Mouse (Mus musculus) limb, embryonic 15.5 days (tissue): ENCODE measurements around the gene Triap1. TPM values are rescaled to one million over a fixed set of nuclear protein-coding genes. Genes with fewer than 3 reads are reported as not detected.
A peak's percentile ranks its signal among the peaks of the same experiment; 100 is the strongest.

Source experiments
- ATAC-seq: fragments of 200-750 bp; cut with Nextera tagmentation; 2 replicates; pipeline ENCODE4 v1.8.0; 2017; ENCODE audit warnings: low read depth, moderate TSS enrichment; ENCODE audit not compliant: insufficient number of reproducible peaks, low FRiP score, low TSS enrichment
- H3K27ac ChIP-seq: fragments of 300-500 bp; sonication (generic); 2 replicates; pipeline ENCODE4 v1.5.1; 2015; ENCODE audit warnings: moderate library complexity, mild to moderate bottlenecking, inconsistent platforms
- H3K27me3 ChIP-seq: fragments of 300-500 bp; sonication (generic); 2 replicates; pipeline ENCODE4 v1.6.1; 2015; ENCODE audit warnings: inconsistent platforms
- H3K36me3 ChIP-seq: fragments of 300-500 bp; sonication (generic); 2 replicates; pipeline ENCODE4 v1.6.1; 2015; ENCODE audit warnings: inconsistent platforms
- H3K4me1 ChIP-seq: fragments of 300-500 bp; sonication (generic); 2 replicates; pipeline ENCODE4 v1.6.1; 2015; ENCODE audit warnings: inconsistent platforms
- H3K4me2 ChIP-seq: fragments of 300-500 bp; sonication (generic); 2 replicates; pipeline ENCODE4 v1.6.1; 2015; ENCODE audit warnings: mild to moderate bottlenecking, inconsistent platforms
- H3K4me3 ChIP-seq: fragments of 300-500 bp; sonication (generic); 2 replicates; pipeline ENCODE4 v1.5.1; 2015; ENCODE audit warnings: mild to moderate bottlenecking, inconsistent platforms
- H3K9ac ChIP-seq: fragments of 300-500 bp; sonication (generic); 2 replicates; pipeline ENCODE4 v1.6.1; 2015; ENCODE audit warnings: inconsistent platforms
- H3K9me3 ChIP-seq: fragments of 300-500 bp; sonication (generic); 2 replicates; pipeline ENCODE4 v1.6.1; 2016; ENCODE audit warnings: inconsistent platforms
- WGBS: fragments of 180-500 bp; shearing (Covaris S2); methylation state at CpG from one replicate; pipeline ENCODE4 v1.1.7; 2015; 5-methylcytosine and 5-hydroxymethylcytosine counted together
- polyA plus RNA-seq: library from polyadenylated mRNA; unstranded; fragments of >200 nt; fragmentation: Nextera tagmentation; extraction: Ambion mirVana; gene quantifications from 2 replicates; pipeline ENCODE4 v1.2.1, GENCODE M21; 2015

Triap1 gene
- polyA plus RNA-seq, 1 experiment from 2014 or later: 66.9 TPM

DNA sequence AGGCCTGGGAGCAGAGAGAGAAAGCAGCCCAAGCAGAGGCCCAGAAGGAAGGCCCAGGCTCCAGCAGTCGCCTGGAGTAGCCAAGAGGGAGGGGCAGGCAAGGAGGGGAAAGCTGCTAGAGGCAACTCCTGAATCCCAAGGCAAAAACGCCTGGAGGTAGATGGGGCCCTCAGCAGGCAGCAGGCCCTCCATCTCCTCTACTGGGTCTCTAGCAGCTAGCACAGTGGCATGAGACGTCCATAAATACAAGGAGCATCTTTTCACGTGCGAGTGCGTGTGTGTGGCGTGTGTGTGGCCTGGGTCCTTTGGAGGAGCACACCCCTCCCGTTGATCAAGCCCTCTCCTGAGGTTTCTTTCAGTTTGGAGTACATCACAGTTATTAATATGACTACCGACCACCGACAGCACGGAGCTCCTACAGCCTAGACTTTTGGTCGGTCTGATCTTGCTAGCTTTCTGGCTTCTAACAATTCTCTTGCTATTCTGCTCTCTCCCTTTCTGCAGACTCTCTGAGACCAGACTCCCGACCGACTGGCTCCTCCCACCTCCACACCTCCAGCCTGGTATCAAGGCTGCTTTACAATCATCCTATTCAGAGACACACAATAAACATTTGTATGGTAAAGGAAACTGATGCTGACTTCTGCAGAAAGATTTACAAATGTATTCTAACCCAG is 23.9 kb upstream of the Triap1 start:
- 11% methylated on average over 14 of the region's 14 CpGs for WGBS
- Histone ChIP-seq H3K4me2 (peak overlapping the region; percentile 24), H3K4me3 (no peak overlapping the region), H3K4me1 (peaks cover 43% of the 10 kb centered on the region), H3K9ac (0 out of 2 replicates have a peak overlapping the region, but pooled peaks have one; percentile 17), H3K27ac (peak overlapping the region; percentile 77), H3K9me3 (no peaks in the 10 kb centered on the region), H3K36me3 (no peaks in the 10 kb centered on the region), H3K27me3 (no peaks in the 10 kb centered on the region)
- ATAC-seq: no peak

GRCm38 (mm10) chr5:115317645-115318328 is 23.2 kb upstream of the Triap1 start:
- Histone ChIP-seq H3K9ac (no peak overlapping the region), H3K4me3 (no peak overlapping the region), H3K27me3 (no peaks in the 10 kb centered on the region), H3K27ac (peak overlapping the region; percentile 77), H3K36me3 (no peaks in the 10 kb centered on the region), H3K4me1 (peaks cover 43% of the 10 kb centered on the region), H3K4me2 (peak overlapping the region; percentile 24), H3K9me3 (no peaks in the 10 kb centered on the region)
- 4% methylated on average over 10 of the region's 10 CpGs for WGBS
- peak; percentile 37; the same call in 1 of the 2 replicates for ATAC-seq

GRCm38 (mm10) chr5:115319004-115319940 is 21.8 kb upstream of the Triap1 start:
- H3K36me3 ChIP-seq: no peaks in the 10 kb centered on the region
- peak overlapping the region; percentile 82 for H3K27ac ChIP-seq
- peak; percentile 62; the same call in 1 of the 2 replicates for ATAC-seq
- WGBS: 2% methylated on average over 22 of the region's 22 CpGs
- 0 out of 2 replicates have a peak overlapping the region, but pooled peaks have one; percentile 31 for H3K9ac ChIP-seq
- H3K4me3 ChIP-seq: peak overlapping the region; percentile 41
- no peaks in the 10 kb centered on the region for H3K27me3 ChIP-seq
- H3K9me3 ChIP-seq: no peaks in the 10 kb centered on the region
- peaks cover 33% of the 10 kb centered on the region for H3K4me1 ChIP-seq
- H3K4me2 ChIP-seq: peak overlapping the region; percentile 72

DNA sequence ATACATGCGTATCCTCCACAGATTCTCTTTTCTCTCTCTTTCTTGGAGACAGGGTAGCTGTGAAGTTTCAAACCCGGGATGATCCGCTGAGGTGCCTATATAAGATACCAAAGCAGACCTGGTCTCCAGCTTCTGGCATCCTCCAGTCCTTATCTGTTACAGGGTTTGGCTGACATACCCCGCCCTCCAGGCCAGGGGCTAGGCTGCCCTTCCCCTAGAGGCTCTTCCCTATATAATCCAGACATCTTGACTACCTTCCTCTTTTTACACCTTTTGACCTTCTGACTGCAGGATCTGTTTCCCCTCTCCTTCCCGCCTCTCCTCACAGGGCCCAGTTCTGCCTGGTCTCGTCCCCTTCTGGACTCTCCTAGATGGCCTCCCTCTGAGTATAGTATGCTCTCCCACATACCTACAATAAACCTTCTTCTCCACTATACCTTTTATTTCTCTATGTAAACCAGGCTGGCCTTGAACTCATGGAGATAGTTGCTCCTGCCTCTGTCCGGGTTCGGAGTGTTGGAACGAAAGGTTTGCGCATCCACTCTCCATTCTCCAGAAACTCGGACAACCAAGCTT is 14.7 kb upstream of the Triap1 start:
- Histone ChIP-seq H3K36me3 (peaks cover 16% of the 10 kb centered on the region), H3K4me2 (peak overlapping the region; percentile 72), H3K9ac (peak overlapping the region; percentile 96), H3K27ac (peak overlapping the region; percentile 90), H3K27me3 (no peaks in the 10 kb centered on the region), H3K4me3 (peak overlapping the region; percentile 95), H3K9me3 (no peaks in the 10 kb centered on the region), H3K4me1 (peaks cover 23% of the 10 kb centered on the region)
- peak; percentile 50; the same call in 1 of the 2 replicates for ATAC-seq
- 24% methylated on average over 11 of the region's 11 CpGs for WGBS

DNA sequence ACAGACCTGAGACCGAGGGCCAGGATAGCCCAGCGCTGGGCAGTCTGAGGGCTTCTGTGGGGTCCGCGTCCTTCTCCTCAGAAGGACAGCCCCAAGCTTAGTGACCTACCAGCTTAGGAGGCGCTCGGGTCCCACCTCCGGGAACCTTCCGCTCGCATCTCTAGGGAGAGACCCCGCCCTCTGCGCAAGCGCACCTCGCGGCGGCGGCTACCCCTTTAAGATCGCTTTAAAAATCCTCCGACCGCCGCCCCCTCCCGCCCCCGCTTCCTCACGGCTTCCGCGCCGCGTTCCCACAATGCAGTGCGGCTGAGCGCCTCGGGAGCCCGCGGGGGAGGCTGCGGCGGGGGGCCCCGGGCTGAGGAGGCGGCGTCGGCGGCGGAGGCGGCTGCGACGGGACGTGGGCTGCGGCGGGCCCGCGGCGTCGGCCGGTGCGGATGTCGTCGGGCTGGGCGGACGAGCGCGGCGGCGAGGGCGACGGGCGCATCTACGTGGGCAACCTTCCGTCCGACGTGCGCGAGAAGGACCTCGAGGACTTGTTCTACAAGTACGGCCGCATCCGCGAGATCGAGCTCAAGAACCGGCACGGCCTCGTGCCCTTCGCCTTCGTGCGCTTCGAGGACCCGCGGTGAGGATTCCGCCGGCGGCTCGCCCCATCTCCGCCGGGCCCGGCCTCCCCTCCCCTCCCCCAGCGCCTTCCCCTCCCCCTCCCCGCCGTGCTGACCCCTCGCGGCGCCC is 14.0 kb upstream of the Triap1 start, which contains the start of gene Srsf9:
Gene Srsf9, plus strand, starts transcription at position 303 of the 735 bp plus-strand sequence.
- Histone ChIP-seq H3K9me3 (no peaks in the 10 kb centered on the region), H3K27ac (peak within 1 kb of the TSS; percentile 90), H3K36me3 (peaks cover 23% of the 10 kb centered on the region), H3K9ac (peak within 1 kb of the TSS; percentile 96), H3K4me1 (peaks cover 23% of the 10 kb centered on the region), H3K4me2 (peak within 1 kb of the TSS; percentile 76), H3K27me3 (no peaks in the 10 kb centered on the region), H3K4me3 (peak within 1 kb of the TSS; percentile 95)
- WGBS: under 1% methylated on average over 89 of the region's 97 CpGs
- peak; percentile 91 for ATAC-seq

- H3K36me3 ChIP-seq: peaks cover 32% of the 10 kb centered on the region
- H3K9me3 ChIP-seq: no peaks in the 10 kb centered on the region
- peak overlapping the region; percentile 76 for H3K4me2 ChIP-seq
- peak overlapping the region; percentile 90 for H3K27ac ChIP-seq
- no peak for ATAC-seq
- H3K4me3 ChIP-seq: peak overlapping the region; percentile 95
- peak overlapping the region; percentile 96 for H3K9ac ChIP-seq
- peaks cover 23% of the 10 kb centered on the region for H3K4me1 ChIP-seq
- H3K27me3 ChIP-seq: no peaks in the 10 kb centered on the region
- under 1% methylated on average over 55 of the region's 55 CpGs for WGBS
These were observed 13.1 kb upstream of the Triap1 start for GRCm38 (mm10) chr5:115327610-115328548.

DNA sequence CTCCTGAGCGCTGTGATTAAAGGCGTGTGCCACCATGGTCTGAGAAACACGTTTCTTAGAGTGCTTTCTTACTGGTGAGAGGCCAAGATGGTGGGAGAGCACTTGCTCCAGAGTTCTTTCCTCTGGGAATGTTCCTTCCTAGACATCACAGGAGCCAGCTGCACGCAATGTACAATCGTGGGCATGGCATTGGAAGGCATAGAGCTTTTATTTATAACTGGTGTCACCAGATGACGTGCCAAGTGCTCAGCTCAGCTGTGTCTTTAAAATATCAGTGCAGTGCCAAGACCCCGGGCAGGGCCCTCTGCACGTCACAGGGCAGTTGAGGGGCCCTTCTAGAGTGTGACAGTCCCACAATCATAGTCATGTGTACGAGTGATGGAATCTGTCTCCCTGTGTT is 10.1 kb upstream of the Triap1 start:
- Histone ChIP-seq H3K27me3 (no peaks in the 10 kb centered on the region), H3K9ac (no peak overlapping the region), H3K36me3 (peaks cover 62% of the 10 kb centered on the region), H3K4me2 (no peak overlapping the region), H3K4me3 (no peak overlapping the region), H3K27ac (no peak overlapping the region), H3K9me3 (no peaks in the 10 kb centered on the region), H3K4me1 (peaks cover 19% of the 10 kb centered on the region)
- no peak for ATAC-seq
- 87% methylated on average over 9 of the region's 9 CpGs for WGBS

DNA sequence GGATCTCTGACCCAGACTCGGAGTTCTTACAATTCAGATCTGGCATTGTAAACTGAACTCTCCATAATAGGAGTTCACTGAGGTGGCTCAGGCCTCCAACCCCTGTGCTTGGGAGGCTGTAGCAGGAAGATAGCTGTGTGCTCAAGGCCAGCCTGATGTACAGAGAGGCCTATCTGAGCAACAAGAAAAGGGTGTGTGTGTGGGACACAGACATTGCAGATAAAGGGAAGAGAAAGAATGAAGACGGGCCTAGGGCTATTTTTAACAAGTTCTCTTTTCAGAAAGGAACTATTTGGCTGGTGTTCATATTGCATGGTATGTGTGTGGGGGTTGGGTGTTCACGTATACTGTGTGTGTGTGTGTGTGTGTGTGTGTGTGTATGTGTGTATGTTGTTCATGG is 7.4 kb upstream of the Triap1 start:
- no peak overlapping the region for H3K9ac ChIP-seq
- no peaks in the 10 kb centered on the region for H3K27me3 ChIP-seq
- no peak for ATAC-seq
- no peak overlapping the region for H3K27ac ChIP-seq
- H3K36me3 ChIP-seq: peaks cover 70% of the 10 kb centered on the region
- H3K4me3 ChIP-seq: no peak overlapping the region
- H3K4me1 ChIP-seq: peaks cover 8% of the 10 kb centered on the region; the same call in 1 of the 2 replicates
- no peak overlapping the region for H3K4me2 ChIP-seq
- H3K9me3 ChIP-seq: no peaks in the 10 kb centered on the region
- WGBS: 77% methylated on average over 3 of the region's 3 CpGs

GRCm38 (mm10) chr5:115340007-115340406 is 1.0 kb upstream of the Triap1 start:
- Histone ChIP-seq H3K9me3 (no peaks in the 10 kb centered on the region), H3K36me3 (peaks cover 45% of the 10 kb centered on the region), H3K4me1 (peaks cover 12% of the 10 kb centered on the region), H3K9ac (peak overlapping the region; percentile 90; the same call in 1 of the 2 replicates), H3K27ac (no peak overlapping the region), H3K27me3 (no peaks in the 10 kb centered on the region), H3K4me3 (peak overlapping the region; percentile 91), H3K4me2 (peak overlapping the region; percentile 74)
- 28% methylated on average over 7 of the region's 7 CpGs for WGBS
- ATAC-seq: no peak
